Mouse (Mus musculus) lung, postnatal 0 days (tissue): ENCODE results near the gene Runx2.

ENCODE experiments used
- CTCF ChIP-seq: IDR thresholded peaks from 2 replicates; pipeline ENCODE4 v1.5.1; 2016; ENCODE audit warnings: antibody characterized with exemption, mild to moderate bottlenecking
- EP300 ChIP-seq: IDR thresholded peaks from 2 replicates; pipeline ENCODE4 v1.6.1; 2016; ENCODE audit warnings: antibody characterized with exemption, mild to moderate bottlenecking, control low read depth

DNA sequence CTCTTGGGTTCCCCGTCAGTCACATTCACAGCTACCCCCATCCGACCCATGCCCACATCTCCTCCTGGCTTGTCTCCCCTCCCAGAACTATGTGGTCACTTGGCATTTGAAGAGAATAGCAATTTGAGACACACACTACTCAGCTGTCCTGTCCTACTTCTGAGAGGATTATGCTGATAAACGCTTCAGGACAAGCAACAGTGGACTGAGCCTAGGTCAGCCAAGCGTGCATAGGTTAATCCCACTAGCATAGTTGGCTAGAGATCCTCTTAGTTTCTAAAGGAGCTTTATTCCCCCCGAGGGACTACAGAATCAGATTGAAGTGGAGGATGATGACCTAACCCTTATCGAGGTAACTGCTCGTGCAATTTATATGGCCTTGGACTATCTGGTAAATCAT, 162.5 kb downstream of the Runx2 start:
- no peak for TF ChIP-seq CTCF
- TF ChIP-seq EP300, result no peak
